Mouse (Mus musculus): ENCODE measurements around the gene Appl2.
"Not testable (repeated sequence)": the region's sequence is repeated elsewhere in the genome, so short reads cannot be mapped to it uniquely, and the experiment has no call there.

The Appl2 gene

GRCm38 (mm10) chr10:83648131-83649020 lies at the start of gene Appl2:
Gene Appl2, minus strand, starts transcription at chr10:83648738.
- peak; percentile 94 for DNase-seq (ENCODE audit: low spot score)

GRCm38 (mm10) chr10:83696226-83696625 lies 47.7 kb upstream of the Appl2 start:
- no peak for DNase-seq (ENCODE audit: low spot score)

GRCm38 (mm10) chr10:83692175-83692895 lies 43.8 kb upstream of the Appl2 start:
- DNase-seq (ENCODE audit: low spot score): no peak

GRCm38 (mm10) chr10:83688215-83688614 lies 39.7 kb upstream of the Appl2 start:
- no peak for DNase-seq (ENCODE audit: low spot score)

- DNase-seq (ENCODE audit: low spot score): no peak
These were observed 32.8 kb upstream of the Appl2 start for GRCm38 (mm10) chr10:83681334-83681733.

- DNase-seq (ENCODE audit: low spot score): no peak
These were observed 18.0 kb upstream of the Appl2 start for GRCm38 (mm10) chr10:83666556-83666955.

GRCm38 (mm10) chr10:83661925-83662324 lies 13.4 kb upstream of the Appl2 start:
- no peak for DNase-seq (ENCODE audit: low spot score)

- DNase-seq (ENCODE audit: low spot score): no peak
These were observed 12.1 kb upstream of the Appl2 start for GRCm38 (mm10) chr10:83660605-83661004.

- no peak for DNase-seq (ENCODE audit: low spot score)
These were observed 6.1 kb upstream of the Appl2 start for GRCm38 (mm10) chr10:83654591-83654990.

- DNase-seq (ENCODE audit: low spot score): not testable (repeated sequence)
These were observed 3.8 kb upstream of the Appl2 start for GRCm38 (mm10) chr10:83652205-83652866.

GRCm38 (mm10) chr10:83649037-83649436 lies 499 bp upstream of the Appl2 start:
- DNase-seq (ENCODE audit: low spot score): no peak

GRCm38 (mm10) chr10:83646351-83646885 lies 2.1 kb downstream of the Appl2 start:
- no peak for DNase-seq (ENCODE audit: low spot score)

GRCm38 (mm10) chr10:83645716-83645990 lies 2.9 kb downstream of the Appl2 start:
- no peak for DNase-seq (ENCODE audit: low spot score)

- peak; percentile 50 for DNase-seq (ENCODE audit: low spot score)
These were observed 3.4 kb downstream of the Appl2 start for GRCm38 (mm10) chr10:83644865-83645715.

GRCm38 (mm10) chr10:83644167-83644566 lies 4.4 kb downstream of the Appl2 start:
- no peak for DNase-seq (ENCODE audit: low spot score)

GRCm38 (mm10) chr10:83641641-83642040 lies 6.9 kb downstream of the Appl2 start:
- no peak for DNase-seq (ENCODE audit: low spot score)

GRCm38 (mm10) chr10:83639881-83640386 lies 8.6 kb downstream of the Appl2 start:
- DNase-seq (ENCODE audit: low spot score): no peak

- peak; percentile 71 for DNase-seq (ENCODE audit: low spot score)
These were observed 11.2 kb downstream of the Appl2 start for GRCm38 (mm10) chr10:83637295-83637694.

GRCm38 (mm10) chr10:83636191-83636590 lies 12.3 kb downstream of the Appl2 start:
- DNase-seq (ENCODE audit: low spot score): no peak

- no peak for DNase-seq (ENCODE audit: low spot score)
These were observed 14.1 kb downstream of the Appl2 start for GRCm38 (mm10) chr10:83634461-83634860.

- DNase-seq (ENCODE audit: low spot score): no peak
These were observed 15.6 kb downstream of the Appl2 start for GRCm38 (mm10) chr10:83632806-83633374.

Measured in layer of hippocampus, adult 11-12 months (tissue).